Comparison of ENCODE assay signal across 10 mouse cellular contexts in the genomic region with DNA sequence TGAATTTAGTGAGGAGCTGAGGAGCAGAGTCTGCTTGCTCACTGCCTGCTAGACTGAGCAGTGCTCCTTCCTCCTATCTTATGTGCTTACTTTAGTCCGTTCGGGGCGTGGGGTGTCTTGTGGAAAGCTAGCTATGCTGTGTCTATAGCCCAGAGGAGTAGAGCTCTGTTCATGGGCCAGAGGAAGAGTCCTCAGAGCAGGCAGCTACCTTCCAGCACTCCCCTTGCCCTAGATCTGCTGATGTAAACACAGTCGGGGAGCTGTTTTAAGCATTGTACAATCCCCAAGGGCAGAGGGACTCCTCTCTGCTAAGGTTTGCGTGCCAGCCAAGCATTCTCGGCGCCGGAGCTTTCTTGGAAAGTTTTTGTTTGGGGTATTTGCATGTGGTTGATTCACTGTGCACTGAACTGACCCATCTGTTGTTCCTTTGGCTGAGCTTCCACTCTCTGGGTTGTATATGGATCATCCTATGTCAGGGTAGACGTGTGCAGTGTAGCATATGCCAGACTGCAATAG. TPM values are rescaled to one million over a fixed set of nuclear protein-coding genes. Genes with fewer than 3 reads are reported as not detected.
DNase-seq lines count a peak whose midpoint lies in the region; ATAC-seq and TF ChIP-seq lines count a peak whose summit lies in the region.
"Had no signal": no experiment of that assay in that cellular context is flagged by ENCODE, and none has a peak within 500 bp of the region (broad histone marks: within the 10 kb centered on the region; RNA-seq: fewer than 3 reads in every experiment).

No protein-coding gene starts in this region.

- WGBS in forebrain, embryonic 14.5 days, result 61% methylated on average over 9 of the region's 9 CpGs
- WGBS in forebrain, embryonic 11.5 days, result 72% methylated on average over 9 of the region's 9 CpGs
- 28% methylated on average over 9 of the region's 9 CpGs for WGBS in lung, embryonic 15.5 days
- 42% methylated on average over 9 of the region's 9 CpGs for WGBS in lung, adult 2 months

- peak; percentile 30 for DNase-seq in forebrain, embryonic 14.5 days (ENCODE audit: low spot score)
- no peak for DNase-seq in forebrain, embryonic 11.5 days (ENCODE audit: low spot score)
- no peak for DNase-seq in lung, adult 2 months
- DNase-seq in right cerebral cortex, postnatal 14 days, result no peak
- DNase-seq in cerebellum, postnatal 14 days, result no peak

- H3K4me3 ChIP-seq in forebrain, embryonic 14.5 days (ENCODE audit: low read depth, low read length), result no peak overlapping the region
- H3K4me3 ChIP-seq in forebrain, embryonic 11.5 days (ENCODE audit: low read depth, low read length), result no peak overlapping the region
- H3K4me3 ChIP-seq in lung, embryonic 15.5 days, result no peak overlapping the region
- H3K4me3 ChIP-seq in lung, adult 2 months (replicated peaks; ENCODE audit: extremely low read depth, low read depth, low read length), result no peak overlapping the region
- H3K4me3 ChIP-seq: embryonic facial prominence, embryonic 12.5 days had no signal

- no peak overlapping the region for H3K4me2 ChIP-seq in forebrain, embryonic 14.5 days (ENCODE audit: low read length)
- no peak overlapping the region for H3K4me2 ChIP-seq in forebrain, embryonic 11.5 days (ENCODE audit: low read depth, low read length, severe bottlenecking)
- peak overlapping the region; percentile 33 for H3K4me2 ChIP-seq in lung, embryonic 15.5 days
- H3K4me2 ChIP-seq: embryonic facial prominence, embryonic 12.5 days had no signal

- H3K4me1 ChIP-seq in forebrain, embryonic 14.5 days (ENCODE audit: control insufficient read depth, insufficient read depth, low read length), result no peaks in the 10 kb centered on the region
- H3K4me1 ChIP-seq in forebrain, embryonic 11.5 days (replicated peaks; ENCODE audit: control insufficient read depth, insufficient read depth, low read length), result no peaks in the 10 kb centered on the region
- H3K4me1 ChIP-seq in lung, embryonic 15.5 days, result peaks cover 18% of the 10 kb centered on the region; the same call in 1 of the 2 replicates
- 0 out of 2 replicates have a peak, but pooled peaks cover 4% of the 10 kb centered on the region for H3K4me1 ChIP-seq in lung, adult 2 months (ENCODE audit: control insufficient read depth, insufficient read depth, low read length)
- H3K4me1 ChIP-seq: embryonic facial prominence, embryonic 12.5 days had no signal

- ATAC-seq in forebrain, embryonic 14.5 days, result peak; percentile 66; the same call in 1 of the 2 replicates
- ATAC-seq in forebrain, embryonic 11.5 days (replicated peaks; ENCODE audit: low FRiP score), result no peak
- peak; percentile 88 for ATAC-seq in lung, embryonic 15.5 days (ENCODE audit: borderline replicate concordance, extremely low read depth, low FRiP score, low TSS enrichment)
- peak; percentile 37; the same call in 1 of the 2 replicates for ATAC-seq in erythroid progenitor cell, adult 5-6 weeks (replicated peaks; ENCODE audit: low FRiP score, poor library complexity, severe bottlenecking)
- ATAC-seq in neutrophil, adult 5-6 weeks (ENCODE audit: extremely low read depth, insufficient number of reproducible peaks, low FRiP score, poor library complexity, severe bottlenecking), result peak; percentile 17; the same call in 1 of the 2 replicates

- no peak overlapping the region for H3K27ac ChIP-seq in forebrain, embryonic 14.5 days (ENCODE audit: low read depth, low read length)
- no peak overlapping the region for H3K27ac ChIP-seq in forebrain, embryonic 11.5 days (ENCODE audit: low read depth, low read length)
- peak overlapping the region; percentile 73 for H3K27ac ChIP-seq in lung, embryonic 15.5 days
- H3K27ac ChIP-seq: embryonic facial prominence, embryonic 12.5 days had no signal

- no peaks in the 10 kb centered on the region for H3K36me3 ChIP-seq in forebrain, embryonic 14.5 days (ENCODE audit: control insufficient read depth, insufficient read depth, low read length)
- H3K36me3 ChIP-seq in forebrain, embryonic 11.5 days (ENCODE audit: control insufficient read depth, insufficient read depth, low read length), result no peaks in the 10 kb centered on the region
- H3K36me3 ChIP-seq in lung, embryonic 15.5 days, result no peaks in the 10 kb centered on the region
- H3K36me3 ChIP-seq: embryonic facial prominence, embryonic 12.5 days had no signal

- H3K9ac ChIP-seq in forebrain, embryonic 14.5 days (ENCODE audit: low read length), result no peak overlapping the region
- H3K9ac ChIP-seq in forebrain, embryonic 11.5 days (ENCODE audit: low read length), result no peak overlapping the region
- H3K9ac ChIP-seq in lung, embryonic 15.5 days, result no peak overlapping the region
- H3K9ac ChIP-seq: embryonic facial prominence, embryonic 12.5 days had no signal

- H3K27me3 ChIP-seq in forebrain, embryonic 14.5 days (replicated peaks; ENCODE audit: control insufficient read depth, insufficient read depth, low read length), result no peaks in the 10 kb centered on the region
- no peaks in the 10 kb centered on the region for H3K27me3 ChIP-seq in forebrain, embryonic 11.5 days (ENCODE audit: control insufficient read depth, insufficient read depth, low read length)
- H3K27me3 ChIP-seq in lung, embryonic 15.5 days, result no peaks in the 10 kb centered on the region
- H3K27me3 ChIP-seq: embryonic facial prominence, embryonic 12.5 days had no signal

- no peak for TF ChIP-seq CTCF in lung, adult 2 months (IDR thresholded peaks at IDR 0.05; ENCODE audit: insufficient read depth, low read length)

- TF ChIP-seq POLR2A in lung, adult 2 months (IDR thresholded peaks at IDR 0.05; ENCODE audit: borderline replicate concordance, extremely low read depth, low read depth, low read length), result no peak

- no peaks in the 10 kb centered on the region for H3K9me3 ChIP-seq in forebrain, embryonic 14.5 days (replicated peaks; ENCODE audit: control insufficient read depth, low read length)
- no peaks in the 10 kb centered on the region for H3K9me3 ChIP-seq in forebrain, embryonic 11.5 days (ENCODE audit: control insufficient read depth, low read length)
- H3K9me3 ChIP-seq in lung, embryonic 15.5 days, result no peaks in the 10 kb centered on the region
- H3K9me3 ChIP-seq: embryonic facial prominence, embryonic 12.5 days; G1E had no signal

RNA-seq across cellular contexts. Expression of a gene that starts 32.6 kb away (rescaled TPM):
- polyA plus RNA-seq in forebrain, embryonic 14.5 days (2014; fragmentation: Nextera tagmentation; extraction: Ambion mirVana), result 7.1 and 9.4 TPM in 2 replicates
- 19.7 and 23.2 TPM in 2 replicates for polyA plus RNA-seq in forebrain, embryonic 11.5 days (2014; fragmentation: Nextera tagmentation; extraction: Ambion mirVana)
- polyA plus RNA-seq in lung, embryonic 15.5 days (2015; fragmentation: Nextera tagmentation; extraction: Ambion mirVana), result 16.6 and 18.9 TPM in 2 replicates
- 31.0 and 32.7 TPM in 2 replicates for polyA plus RNA-seq in lung, adult 2 months (2012; rRNA removed)
- 113 and 203 TPM in 2 replicates for total RNA-seq in erythroid progenitor cell, adult 5-6 weeks (2015; ENCODE audit: low replicate concordance)
- 152 and 192 TPM in 2 replicates for total RNA-seq in erythroid progenitor cell, adult 5-6 weeks (2017; ENCODE audit: low replicate concordance)
- 179 and 195 TPM in 2 replicates for total RNA-seq in neutrophil, adult 5-6 weeks (2017)
